Mouse (Mus musculus): ENCODE measurements around the gene Bmpr1b. TPM values are rescaled to one million over a fixed set of nuclear protein-coding genes. Genes with fewer than 3 reads are reported as not detected.
A peak's percentile ranks its signal among the peaks of the same experiment; 100 is the strongest.

Bmpr1b gene
- polyA plus RNA-seq, 1 experiment from 2014 or later, result 4.0 TPM

DNA sequence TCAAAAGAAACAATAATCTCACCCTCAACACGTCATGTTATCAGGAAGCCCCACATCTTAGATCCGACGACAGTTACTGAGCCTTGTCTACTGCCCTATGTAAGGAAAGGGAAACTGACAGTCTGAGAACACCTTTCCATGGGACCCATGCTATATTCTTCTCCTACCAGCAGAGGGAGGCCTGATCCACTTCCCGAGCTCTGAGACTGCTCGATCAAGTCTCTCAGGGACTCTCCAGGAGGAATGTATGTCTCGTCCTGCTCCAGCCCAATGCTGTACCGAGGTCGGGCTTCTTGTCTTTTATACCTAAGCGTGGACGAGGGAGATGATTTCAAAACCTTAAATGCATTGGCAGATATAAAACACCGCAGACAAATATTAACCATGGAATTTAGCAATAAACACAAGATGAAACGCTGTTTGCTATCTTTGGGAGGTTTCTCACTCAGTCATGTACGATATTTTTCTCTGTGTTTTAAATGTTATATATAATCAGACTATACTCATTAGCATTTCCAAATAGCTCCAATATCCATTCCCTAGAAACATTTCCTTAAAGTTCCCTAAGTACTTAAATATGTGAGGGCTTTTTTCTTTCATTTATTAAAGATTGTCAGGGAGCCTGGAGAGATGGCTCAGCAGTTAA lies 306.3 kb downstream of the Bmpr1b start:
- Histone ChIP-seq H3K27ac (ENCODE audit: low read length) (no peak overlapping the region), H3K27me3 (ENCODE audit: control insufficient read depth, insufficient read depth, low read depth, low read length) (no peaks in the 10 kb centered on the region), H3K36me3 (ENCODE audit: control insufficient read depth, insufficient read depth, low read length) (no peaks in the 10 kb centered on the region), H3K4me1 (replicated peaks; ENCODE audit: control insufficient read depth, insufficient read depth, low read length) (no peaks in the 10 kb centered on the region), H3K9ac (ENCODE audit: low read length) (no peak overlapping the region), H3K9me3 (ENCODE audit: control insufficient read depth, low read length) (no peaks in the 10 kb centered on the region), H3K4me3 (ENCODE audit: low read length) (no peak overlapping the region), H3K4me2 (ENCODE audit: low read depth, low read length) (peak overlapping the region; percentile 39; the same call in 1 of the 2 replicates)
- peak; percentile 83 for ATAC-seq (ENCODE audit: low read depth)
- 17% methylated on average over 13 of the region's 13 CpGs for WGBS

DNA sequence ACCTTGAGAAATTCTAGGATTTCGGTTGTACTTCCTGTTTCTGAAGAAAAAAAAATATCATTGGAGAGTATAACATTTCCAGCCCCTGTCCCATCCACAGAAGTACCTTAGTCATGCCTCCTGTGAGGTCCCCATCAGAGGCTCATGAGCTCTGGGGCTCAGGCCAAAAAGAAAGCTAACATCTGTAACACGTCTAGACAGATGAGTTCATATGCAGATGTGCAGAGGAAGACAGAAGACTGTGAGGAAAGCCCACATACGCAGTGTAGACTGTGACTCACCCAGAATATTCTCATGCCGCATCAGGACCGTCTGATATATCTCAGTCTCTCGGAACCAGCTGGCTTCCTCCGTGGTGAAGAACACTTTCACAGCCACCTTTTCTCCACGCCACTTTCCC lies 312.1 kb downstream of the Bmpr1b start:
- no peaks in the 10 kb centered on the region for H3K4me1 ChIP-seq (replicated peaks; ENCODE audit: control insufficient read depth, insufficient read depth, low read length)
- H3K4me2 ChIP-seq (ENCODE audit: low read depth, low read length), result no peak overlapping the region
- no peak overlapping the region for H3K9ac ChIP-seq (ENCODE audit: low read length)
- H3K36me3 ChIP-seq (ENCODE audit: control insufficient read depth, insufficient read depth, low read length), result no peaks in the 10 kb centered on the region
- H3K4me3 ChIP-seq (ENCODE audit: low read length), result no peak overlapping the region
- H3K27ac ChIP-seq (ENCODE audit: low read length), result no peak overlapping the region
- H3K27me3 ChIP-seq (ENCODE audit: control insufficient read depth, insufficient read depth, low read depth, low read length), result no peaks in the 10 kb centered on the region
- 71% methylated on average over 8 of the region's 8 CpGs for WGBS
- H3K9me3 ChIP-seq (ENCODE audit: control insufficient read depth, low read length), result no peaks in the 10 kb centered on the region
- ATAC-seq (ENCODE audit: low read depth), result no peak

DNA sequence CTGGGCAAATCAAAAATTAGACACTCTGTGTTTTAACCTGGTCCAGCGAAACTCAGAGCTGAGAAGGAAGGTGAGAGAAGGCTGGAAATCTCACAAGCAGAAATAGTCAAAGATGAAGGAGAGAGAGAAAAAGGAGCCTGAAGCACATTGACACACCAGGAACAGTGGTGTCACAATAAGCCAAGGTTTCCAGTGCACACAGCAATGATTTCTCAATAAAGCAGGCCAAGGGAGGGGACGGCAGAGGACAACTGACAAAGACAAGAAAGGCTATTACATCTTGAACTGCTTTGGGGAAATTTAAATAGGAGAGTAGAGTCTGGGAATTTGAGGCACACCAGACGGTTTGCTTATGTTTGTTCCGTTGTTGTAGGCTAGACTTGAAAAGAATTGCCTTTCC lies 314.9 kb downstream of the Bmpr1b start:
- Histone ChIP-seq H3K9ac (ENCODE audit: low read length) (no peak overlapping the region), H3K27ac (ENCODE audit: low read length) (no peak overlapping the region), H3K27me3 (ENCODE audit: control insufficient read depth, insufficient read depth, low read depth, low read length) (no peaks in the 10 kb centered on the region), H3K4me2 (ENCODE audit: low read depth, low read length) (no peak overlapping the region), H3K4me1 (replicated peaks; ENCODE audit: control insufficient read depth, insufficient read depth, low read length) (no peaks in the 10 kb centered on the region), H3K9me3 (ENCODE audit: control insufficient read depth, low read length) (no peaks in the 10 kb centered on the region), H3K36me3 (ENCODE audit: control insufficient read depth, insufficient read depth, low read length) (no peaks in the 10 kb centered on the region), H3K4me3 (ENCODE audit: low read length) (no peak overlapping the region)
- no peak for ATAC-seq (ENCODE audit: low read depth)
- 81% methylated on average over 4 of the region's 4 CpGs for WGBS

DNA sequence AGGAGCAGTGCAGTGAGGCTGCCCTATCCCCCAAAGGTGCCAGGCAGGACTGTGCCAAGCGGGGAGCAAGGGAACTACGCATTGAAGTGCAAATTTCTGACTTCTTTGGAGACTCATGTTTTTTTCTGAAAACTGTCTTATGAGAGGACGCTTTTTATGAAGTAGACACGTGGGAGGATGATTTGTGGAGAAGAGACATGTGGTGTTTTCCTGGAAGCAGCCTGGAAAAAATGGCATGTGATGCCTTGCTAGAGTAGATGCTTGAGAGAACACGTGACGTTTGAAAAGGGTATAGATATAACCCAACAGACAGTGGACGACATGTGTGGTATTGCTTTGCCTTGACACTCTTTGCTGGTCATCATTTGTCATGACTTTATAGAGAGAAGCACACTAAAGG lies 319.1 kb downstream of the Bmpr1b start:
- Histone ChIP-seq H3K4me3 (ENCODE audit: low read length) (no peak overlapping the region), H3K27me3 (ENCODE audit: control insufficient read depth, insufficient read depth, low read depth, low read length) (no peaks in the 10 kb centered on the region), H3K9ac (ENCODE audit: low read length) (no peak overlapping the region), H3K9me3 (ENCODE audit: control insufficient read depth, low read length) (no peaks in the 10 kb centered on the region), H3K4me1 (replicated peaks; ENCODE audit: control insufficient read depth, insufficient read depth, low read length) (no peaks in the 10 kb centered on the region), H3K36me3 (ENCODE audit: control insufficient read depth, insufficient read depth, low read length) (no peaks in the 10 kb centered on the region), H3K4me2 (ENCODE audit: low read depth, low read length) (no peak overlapping the region), H3K27ac (ENCODE audit: low read length) (no peak overlapping the region)
- WGBS, result 76% methylated on average over 7 of the region's 7 CpGs
- ATAC-seq (ENCODE audit: low read depth), result no peak

DNA sequence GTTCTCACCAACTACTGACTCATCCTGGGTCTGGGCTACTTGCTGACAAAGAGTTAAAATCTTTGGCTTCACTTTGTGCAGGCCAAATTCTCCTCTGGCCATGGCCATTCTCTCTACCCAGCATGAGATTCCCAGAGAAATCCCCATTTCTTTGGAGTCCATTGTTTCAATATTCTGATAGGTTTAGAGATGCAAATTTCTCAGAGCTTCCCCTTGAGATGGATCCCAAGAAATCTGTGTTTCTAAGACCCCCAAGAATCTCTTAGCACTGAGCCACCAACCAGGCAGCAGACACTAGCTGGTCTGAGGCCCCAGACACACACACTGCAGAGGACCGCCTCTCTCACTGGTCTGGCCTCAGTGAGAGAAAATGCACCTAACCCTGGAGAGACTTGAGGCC lies 320.0 kb downstream of the Bmpr1b start:
- Histone ChIP-seq H3K9me3 (ENCODE audit: control insufficient read depth, low read length) (no peaks in the 10 kb centered on the region), H3K4me2 (ENCODE audit: low read depth, low read length) (no peak overlapping the region), H3K27ac (ENCODE audit: low read length) (no peak overlapping the region), H3K9ac (ENCODE audit: low read length) (no peak overlapping the region), H3K27me3 (ENCODE audit: control insufficient read depth, insufficient read depth, low read depth, low read length) (no peaks in the 10 kb centered on the region), H3K4me1 (replicated peaks; ENCODE audit: control insufficient read depth, insufficient read depth, low read length) (no peaks in the 10 kb centered on the region), H3K36me3 (ENCODE audit: control insufficient read depth, insufficient read depth, low read length) (no peaks in the 10 kb centered on the region), H3K4me3 (ENCODE audit: low read length) (no peak overlapping the region)
- 72% methylated on average over 1 of the region's 1 CpGs for WGBS
- no peak for ATAC-seq (ENCODE audit: low read depth)

DNA sequence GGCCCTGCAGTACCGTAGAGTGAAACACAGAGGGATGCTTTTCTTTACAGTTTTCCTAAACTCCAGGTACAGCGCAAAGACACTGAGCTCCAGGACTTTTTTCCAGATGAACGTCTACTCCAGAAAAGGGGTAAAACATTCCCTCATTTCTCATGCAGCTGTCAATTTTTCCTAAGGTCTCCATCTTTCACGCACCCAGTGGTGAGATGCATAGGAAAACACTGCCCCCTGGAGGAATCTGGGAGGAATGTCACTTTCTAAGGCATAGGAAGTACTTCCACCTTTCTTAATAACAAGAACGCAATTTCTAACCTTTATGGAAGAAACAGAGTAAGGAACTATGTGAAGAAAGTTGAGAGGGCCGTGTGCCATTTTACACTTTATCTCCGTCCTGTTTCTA lies 330.4 kb downstream of the Bmpr1b start:
- ATAC-seq (ENCODE audit: low read depth), result peak; percentile 38; the same call in 1 of the 2 replicates
- H3K4me2 ChIP-seq (ENCODE audit: low read depth, low read length), result no peak overlapping the region
- H3K4me1 ChIP-seq (replicated peaks; ENCODE audit: control insufficient read depth, insufficient read depth, low read length), result no peaks in the 10 kb centered on the region
- H3K36me3 ChIP-seq (ENCODE audit: control insufficient read depth, insufficient read depth, low read length), result no peaks in the 10 kb centered on the region
- 37% methylated on average over 7 of the region's 7 CpGs for WGBS
- H3K27me3 ChIP-seq (ENCODE audit: control insufficient read depth, insufficient read depth, low read depth, low read length), result no peaks in the 10 kb centered on the region
- H3K9ac ChIP-seq (ENCODE audit: low read length), result no peak overlapping the region
- H3K9me3 ChIP-seq (ENCODE audit: control insufficient read depth, low read length), result no peaks in the 10 kb centered on the region
- H3K4me3 ChIP-seq (ENCODE audit: low read length), result no peak overlapping the region
- H3K27ac ChIP-seq (ENCODE audit: low read length), result no peak overlapping the region

DNA sequence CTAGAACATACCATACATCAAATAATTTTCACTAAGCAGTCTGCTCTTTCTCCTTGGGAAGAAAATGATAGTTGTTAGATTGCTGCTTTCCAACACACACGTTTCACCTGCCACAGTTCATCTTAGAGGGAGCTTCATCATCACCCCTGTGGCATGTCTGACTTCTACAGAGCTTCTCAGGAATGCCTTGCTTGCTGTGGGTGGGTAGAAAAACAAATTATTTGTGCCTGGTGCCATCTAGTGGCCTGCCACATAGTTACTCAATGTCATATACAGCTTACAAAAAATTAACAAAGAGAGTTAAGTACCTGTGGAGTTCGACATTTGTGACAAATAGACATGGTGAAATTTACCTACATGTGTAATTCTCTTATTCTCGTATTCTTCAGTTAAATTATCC lies 338.1 kb downstream of the Bmpr1b start:
- H3K9me3 ChIP-seq (ENCODE audit: control insufficient read depth, low read length), result no peaks in the 10 kb centered on the region
- ATAC-seq (ENCODE audit: low read depth), result no peak
- H3K27me3 ChIP-seq (ENCODE audit: control insufficient read depth, insufficient read depth, low read depth, low read length), result no peaks in the 10 kb centered on the region
- 20% methylated on average over 3 of the region's 3 CpGs for WGBS
- no peaks in the 10 kb centered on the region for H3K4me1 ChIP-seq (replicated peaks; ENCODE audit: control insufficient read depth, insufficient read depth, low read length)
- no peak overlapping the region for H3K9ac ChIP-seq (ENCODE audit: low read length)
- H3K4me2 ChIP-seq (ENCODE audit: low read depth, low read length), result no peak overlapping the region
- no peak overlapping the region for H3K27ac ChIP-seq (ENCODE audit: low read length)
- no peak overlapping the region for H3K4me3 ChIP-seq (ENCODE audit: low read length)
- 0 out of 2 replicates have a peak, but pooled peaks cover 2% of the 10 kb centered on the region for H3K36me3 ChIP-seq (ENCODE audit: control insufficient read depth, insufficient read depth, low read length)

DNA sequence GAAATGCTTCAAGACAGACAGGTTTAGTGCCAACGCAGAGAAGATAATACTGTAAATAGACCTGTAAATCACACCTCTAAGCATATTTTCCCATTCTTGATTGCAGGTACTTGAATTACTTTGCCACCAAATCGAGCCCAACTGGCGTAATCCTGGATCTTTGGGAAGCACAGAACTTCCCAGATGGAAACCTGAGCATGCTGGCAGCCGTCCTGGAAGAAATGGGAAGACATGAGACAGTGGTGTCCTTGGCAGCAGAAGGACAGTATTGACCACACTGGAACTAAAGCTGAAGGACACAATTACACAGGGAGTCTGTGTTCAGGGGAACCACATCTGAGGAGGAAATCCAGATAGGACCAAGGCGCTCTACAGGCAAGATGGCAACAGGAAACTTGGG lies 340.9 kb downstream of the Bmpr1b start:
- no peak overlapping the region for H3K4me2 ChIP-seq (ENCODE audit: low read depth, low read length)
- ATAC-seq (ENCODE audit: low read depth), result no peak
- H3K4me1 ChIP-seq (replicated peaks; ENCODE audit: control insufficient read depth, insufficient read depth, low read length), result no peaks in the 10 kb centered on the region
- H3K9ac ChIP-seq (ENCODE audit: low read length), result no peak overlapping the region
- H3K9me3 ChIP-seq (ENCODE audit: control insufficient read depth, low read length), result no peaks in the 10 kb centered on the region
- WGBS, result 88% methylated on average over 5 of the region's 5 CpGs
- H3K27ac ChIP-seq (ENCODE audit: low read length), result no peak overlapping the region
- no peaks in the 10 kb centered on the region for H3K27me3 ChIP-seq (ENCODE audit: control insufficient read depth, insufficient read depth, low read depth, low read length)
- 0 out of 2 replicates have a peak, but pooled peaks cover 2% of the 10 kb centered on the region for H3K36me3 ChIP-seq (ENCODE audit: control insufficient read depth, insufficient read depth, low read length)
- no peak overlapping the region for H3K4me3 ChIP-seq (ENCODE audit: low read length)

DNA sequence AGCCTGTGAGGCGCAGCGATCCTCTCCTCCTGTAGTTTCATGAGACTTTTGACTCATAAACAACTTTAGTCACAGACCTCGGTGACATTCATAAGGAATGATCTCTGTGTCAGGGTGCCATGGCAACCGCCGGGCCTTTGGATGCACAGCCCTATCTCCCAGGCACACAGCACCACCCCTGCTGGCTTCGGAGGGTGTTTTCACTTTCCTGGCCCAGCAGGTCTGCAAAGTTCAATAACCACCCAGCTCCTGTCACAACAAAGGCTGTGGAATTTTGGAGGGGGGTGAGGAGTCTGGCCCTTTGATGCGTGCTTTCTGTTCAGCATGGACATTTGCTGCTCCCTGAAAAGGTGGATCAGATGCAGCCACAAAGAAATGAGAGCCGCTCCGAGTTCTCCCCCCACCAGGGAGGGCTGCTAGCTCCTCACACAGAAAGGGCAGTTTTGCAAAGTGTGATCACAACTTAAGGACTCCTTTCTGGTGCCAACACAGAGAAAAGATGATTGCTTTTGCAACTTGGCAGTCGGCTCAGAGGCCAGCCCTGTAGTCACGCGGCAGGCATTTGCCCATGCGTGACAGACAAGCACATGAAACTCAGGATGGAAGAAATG lies 349.8 kb downstream of the Bmpr1b start:
- ATAC-seq (ENCODE audit: low read depth), result no peak
- no peak overlapping the region for H3K27ac ChIP-seq (ENCODE audit: low read length)
- no peaks in the 10 kb centered on the region for H3K4me1 ChIP-seq (replicated peaks; ENCODE audit: control insufficient read depth, insufficient read depth, low read length)
- H3K36me3 ChIP-seq (ENCODE audit: control insufficient read depth, insufficient read depth, low read length), result no peaks in the 10 kb centered on the region
- no peaks in the 10 kb centered on the region for H3K9me3 ChIP-seq (ENCODE audit: control insufficient read depth, low read length)
- no peak overlapping the region for H3K9ac ChIP-seq (ENCODE audit: low read length)
- H3K27me3 ChIP-seq (ENCODE audit: control insufficient read depth, insufficient read depth, low read depth, low read length), result no peaks in the 10 kb centered on the region
- WGBS, result 30% methylated on average over 13 of the region's 13 CpGs
- H3K4me3 ChIP-seq (ENCODE audit: low read length), result no peak overlapping the region
- no peak overlapping the region for H3K4me2 ChIP-seq (ENCODE audit: low read depth, low read length)

All from lung, embryonic 16.5 days (tissue).